Mouse (Mus musculus) intestine, postnatal 0 days (tissue): ENCODE measurements at regions not wholly inside any gene's neighbourhood (a gene's known extent, or its start where the extent isn't known, plus 50 kb on each side); places are given as distances from the start of the nearest gene placed in this dataset.

Source experiments
- ATAC-seq: fragments of 200-750 bp; cut with Nextera tagmentation; 2 replicates; pipeline ENCODE4 v1.8.0; 2017; ENCODE audit warnings: mild to moderate bottlenecking, moderate TSS enrichment, moderate library complexity
- H3K27ac ChIP-seq: fragments of 300-500 bp; sonication (generic); 2 replicates; pipeline ENCODE4 v1.5.1; 2014; ENCODE audit warnings: mild to moderate bottlenecking, low read depth, low read length, moderate library complexity
- H3K27me3 ChIP-seq: fragments of 300-500 bp; sonication (generic); replicated peaks from 2 replicates; pipeline ENCODE4 v1.6.1; 2014; ENCODE audit warnings: low read length, mixed read lengths; ENCODE audit not compliant: control insufficient read depth, insufficient read depth
- H3K36me3 ChIP-seq: fragments of 300-500 bp; sonication (generic); 2 replicates; pipeline ENCODE4 v1.6.1; 2014; ENCODE audit warnings: mild to moderate bottlenecking, moderate library complexity; ENCODE audit not compliant: control insufficient read depth, insufficient read depth
- H3K4me1 ChIP-seq: fragments of 300-500 bp; sonication (generic); replicated peaks from 2 replicates; pipeline ENCODE4 v1.6.1; 2014; ENCODE audit warnings: antibody characterized with exemption, low read length, mixed read lengths; ENCODE audit not compliant: control insufficient read depth, insufficient read depth
- H3K4me2 ChIP-seq: fragments of 300-500 bp; sonication (generic); replicated peaks from 2 replicates; pipeline ENCODE4 v1.6.1; 2014; ENCODE audit warnings: low read depth, mild to moderate bottlenecking, moderate library complexity
- H3K4me3 ChIP-seq: fragments of 300-500 bp; sonication (generic); 2 replicates; pipeline ENCODE4 v1.5.1; 2014; ENCODE audit warnings: low read depth, low read length
- H3K9ac ChIP-seq: fragments of 300-500 bp; sonication (generic); 2 replicates; pipeline ENCODE4 v1.6.1; 2014; ENCODE audit warnings: mild to moderate bottlenecking, low read depth, low read length
- H3K9me3 ChIP-seq: fragments of 300-500 bp; sonication (generic); 2 replicates; pipeline ENCODE4 v1.6.1; 2016; ENCODE audit warnings: mixed run types; ENCODE audit not compliant: control insufficient read depth
- CTCF ChIP-seq: sonication (generic); IDR thresholded peaks from 2 replicates; pipeline ENCODE4 v1.5.1; 2016; ENCODE audit warnings: low read depth, mild to moderate bottlenecking, control low read depth, antibody characterized with exemption, moderate library complexity
- WGBS: fragments of 180-500 bp; shearing (Covaris S2); extraction: QIAGEN DNeasy Blood & Tissue Kit; methylation state at CpG from one replicate; pipeline ENCODE4 v1.1.7; 2014; 5-methylcytosine and 5-hydroxymethylcytosine counted together

GRCm38 (mm10) chr15:93731161-93731560 is 135.5 kb upstream of the Prickle1 start:
- no peak for ATAC-seq
- Histone ChIP-seq H3K4me2 (no peak overlapping the region), H3K9ac (no peak overlapping the region), H3K27me3 (no peaks in the 10 kb centered on the region), H3K4me3 (no peak overlapping the region), H3K36me3 (no peaks in the 10 kb centered on the region), H3K9me3 (no peaks in the 10 kb centered on the region), H3K4me1 (no peaks in the 10 kb centered on the region), H3K27ac (no peak overlapping the region)
- TF ChIP-seq CTCF = no peak
- 49% methylated on average over 6 of the region's 6 CpGs for WGBS

- Histone ChIP-seq H3K9me3 (no peaks in the 10 kb centered on the region), H3K27ac (no peak overlapping the region), H3K27me3 (no peaks in the 10 kb centered on the region), H3K4me1 (0 out of 2 replicates have a peak, but pooled peaks cover 4% of the 10 kb centered on the region), H3K36me3 (no peaks in the 10 kb centered on the region), H3K4me2 (no peak overlapping the region), H3K4me3 (no peak overlapping the region), H3K9ac (no peak overlapping the region)
- no peak for ATAC-seq
- TF ChIP-seq CTCF = no peak
- 56% methylated on average over 4 of the region's 4 CpGs for WGBS
Measured at GRCm38 (mm10) chr15:93715443-93715842, 119.8 kb upstream of the Prickle1 start.

- Histone ChIP-seq H3K27ac (no peak overlapping the region), H3K4me2 (no peak overlapping the region)
- no peak for ATAC-seq
Measured at GRCm38 (mm10) chr15:93713428-93713827, 117.7 kb upstream of the Prickle1 start.

GRCm38 (mm10) chr15:93712594-93712993 is 116.9 kb upstream of the Prickle1 start:
- no peak for ATAC-seq
- no peaks in the 10 kb centered on the region for H3K36me3 ChIP-seq
- H3K9ac ChIP-seq = no peak overlapping the region
- no peak overlapping the region for H3K4me2 ChIP-seq
- H3K9me3 ChIP-seq = no peaks in the 10 kb centered on the region
- no peak overlapping the region for H3K27ac ChIP-seq
- 56% methylated on average over 10 of the region's 10 CpGs for WGBS
- H3K27me3 ChIP-seq = no peaks in the 10 kb centered on the region
- TF ChIP-seq CTCF = no peak
- H3K4me1 ChIP-seq = 0 out of 2 replicates have a peak, but pooled peaks cover 4% of the 10 kb centered on the region
- no peak overlapping the region for H3K4me3 ChIP-seq

More at GRCm38 (mm10) chr15:93713428-93713827, 117.7 kb upstream of the Prickle1 start:
- 57% methylated on average over 7 of the region's 7 CpGs for WGBS
- Histone ChIP-seq H3K4me3 (no peak overlapping the region), H3K4me1 (0 out of 2 replicates have a peak, but pooled peaks cover 4% of the 10 kb centered on the region), H3K9ac (no peak overlapping the region), H3K9me3 (no peaks in the 10 kb centered on the region), H3K36me3 (no peaks in the 10 kb centered on the region), H3K27me3 (no peaks in the 10 kb centered on the region)
- no peak for TF ChIP-seq CTCF

- 34% methylated on average over 13 of the region's 13 CpGs for WGBS
Measured at GRCm38 (mm10) chr15:93711150-93711784, 115.6 kb upstream of the Prickle1 start.

GRCm38 (mm10) chr15:93710493-93711149 is 114.9 kb upstream of the Prickle1 start:
- Histone ChIP-seq H3K4me3 (no peak overlapping the region), H3K4me1 (0 out of 2 replicates have a peak, but pooled peaks cover 4% of the 10 kb centered on the region), H3K9me3 (no peaks in the 10 kb centered on the region), H3K27me3 (no peaks in the 10 kb centered on the region), H3K4me2 (peak overlapping the region; percentile 52), H3K27ac (peak overlapping the region; percentile 80), H3K9ac (no peak overlapping the region), H3K36me3 (no peaks in the 10 kb centered on the region)
- peak; percentile 14; the same call in 1 of the 2 replicates for TF ChIP-seq CTCF
- ATAC-seq = peak; percentile 89
- WGBS = 38% methylated on average over 15 of the region's 15 CpGs

More at GRCm38 (mm10) chr15:93711150-93711784, 115.6 kb upstream of the Prickle1 start:
- H3K27me3 ChIP-seq = no peaks in the 10 kb centered on the region
- H3K4me1 ChIP-seq = 0 out of 2 replicates have a peak, but pooled peaks cover 4% of the 10 kb centered on the region
- no peak overlapping the region for H3K9ac ChIP-seq
- H3K36me3 ChIP-seq = no peaks in the 10 kb centered on the region
- peak overlapping the region; percentile 52 for H3K4me2 ChIP-seq
- no peak for TF ChIP-seq CTCF
- no peak overlapping the region for H3K4me3 ChIP-seq
- peak; percentile 84 for ATAC-seq
- no peaks in the 10 kb centered on the region for H3K9me3 ChIP-seq
- peak overlapping the region; percentile 80 for H3K27ac ChIP-seq
